Mouse (Mus musculus) fibroblast of lung, adult 2 months (primary cell): Measurements from ENCODE around the gene 2010111I01Rik.

Source experiments
- DNase-seq: peaks from one replicate; pipeline ENCODE4 v3.0.0-alpha.2; 2011; ENCODE audit warnings: low read depth

The 2010111I01Rik gene

DNA sequence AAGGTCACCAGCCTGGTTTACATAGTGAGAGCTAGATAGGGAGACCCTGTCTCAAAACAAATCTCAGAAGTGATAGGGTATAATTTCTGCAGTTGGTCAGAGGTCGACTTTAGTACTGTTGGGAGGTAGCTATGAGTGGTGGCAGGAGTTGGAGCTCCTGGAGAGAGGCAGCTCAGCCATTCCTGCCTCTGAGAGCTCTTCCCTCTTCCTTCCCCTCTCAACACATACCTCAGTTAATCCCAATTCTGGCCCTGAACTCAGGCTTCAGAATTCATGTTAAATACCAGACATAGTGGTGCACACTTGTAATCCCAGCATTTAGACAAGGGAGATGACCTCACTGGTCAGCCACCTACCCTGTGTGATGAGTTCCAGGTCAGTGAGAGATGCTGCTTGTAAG, 65.3 kb downstream of the 2010111I01Rik start:
- no peak for DNase-seq

- no peak for DNase-seq
Observed at GRCm38 (mm10) chr13:63031244-63031643, 66.6 kb downstream of the 2010111I01Rik start.

- DNase-seq: peak; percentile 40
Observed at GRCm38 (mm10) chr13:63032304-63032830, 67.7 kb downstream of the 2010111I01Rik start.

DNA sequence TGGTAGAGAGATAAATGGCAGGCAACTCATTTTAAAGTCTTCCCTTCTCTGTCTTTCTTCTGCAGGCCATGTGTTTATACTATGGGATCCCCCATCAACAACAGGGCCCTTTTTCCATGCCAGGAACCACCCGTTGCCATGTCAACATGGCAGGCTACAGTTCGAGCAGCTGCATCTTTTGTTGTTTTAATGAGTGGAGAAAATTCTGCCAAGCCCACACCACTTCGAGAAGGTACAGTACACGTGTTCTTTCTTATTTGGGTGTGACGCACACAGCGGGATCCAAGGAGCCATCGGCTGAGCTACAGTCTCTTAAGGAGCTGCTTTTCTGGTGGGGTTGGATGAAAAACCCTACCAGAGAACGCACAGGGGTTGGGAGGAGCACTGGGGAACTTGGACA, 68.3 kb downstream of the 2010111I01Rik start:
- DNase-seq: no peak

DNA sequence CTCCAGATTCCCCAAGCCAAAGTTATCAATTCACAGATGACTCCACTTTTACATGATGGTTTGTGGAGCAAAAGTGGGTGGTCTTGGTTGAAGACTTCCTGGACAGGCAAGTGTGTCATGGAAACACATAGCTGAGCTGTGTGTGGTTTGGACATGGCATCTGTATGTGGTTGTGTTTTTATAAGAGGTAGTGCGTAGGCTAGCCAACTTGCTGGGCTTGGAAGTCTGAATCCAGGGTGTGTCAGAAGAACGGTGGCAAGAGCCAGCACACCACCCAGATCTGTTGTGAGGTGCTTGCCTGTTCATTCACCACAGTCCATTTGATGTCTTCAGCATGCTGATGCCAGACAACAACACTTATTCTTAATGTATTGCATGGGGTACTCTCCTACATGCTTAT, 68.7 kb downstream of the 2010111I01Rik start:
- peak; percentile 34 for DNase-seq

- DNase-seq: no peak
Observed at GRCm38 (mm10) chr13:63034666-63035065, 70.0 kb downstream of the 2010111I01Rik start.

DNA sequence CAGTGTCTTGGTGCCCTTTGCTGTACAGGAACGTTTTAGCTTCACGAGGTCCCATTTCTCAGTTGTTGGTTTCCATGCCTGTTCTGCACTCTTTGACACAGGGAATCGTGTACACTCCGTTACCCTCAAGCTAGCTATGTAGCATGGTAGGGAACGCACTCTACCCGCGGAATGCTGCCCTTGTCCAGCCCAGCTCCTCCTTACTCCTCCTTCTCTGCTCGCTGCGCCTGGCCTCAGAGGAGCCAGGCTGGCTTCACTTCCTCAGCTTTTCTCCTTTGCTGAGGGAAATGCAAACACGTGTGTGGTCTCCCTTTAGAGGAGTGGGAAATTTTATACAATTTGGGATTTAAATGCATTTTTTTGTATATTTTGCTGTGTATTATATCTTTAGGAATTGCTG, 73.2 kb downstream of the 2010111I01Rik start:
- no peak for DNase-seq

- DNase-seq: no peak
Observed at GRCm38 (mm10) chr13:63038415-63038814, 73.7 kb downstream of the 2010111I01Rik start.

DNA sequence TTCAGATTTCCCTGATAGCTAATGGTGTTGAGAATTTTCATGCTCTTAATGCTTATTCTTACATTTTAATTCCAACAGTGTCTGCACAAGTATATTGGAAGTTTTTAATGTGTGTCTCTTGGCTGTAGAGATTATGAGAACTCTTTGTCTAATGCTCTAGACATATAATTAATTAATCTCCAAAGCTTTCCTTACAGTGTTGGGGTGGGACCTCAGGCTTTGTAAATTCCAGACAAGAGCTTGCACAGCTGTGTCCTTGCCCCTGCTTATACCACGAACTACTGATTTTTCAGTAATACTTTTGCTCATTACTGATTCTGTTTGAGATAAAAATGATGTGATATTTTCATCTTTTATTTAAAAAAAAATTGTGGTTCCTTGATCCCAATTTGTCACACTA, 74.2 kb downstream of the 2010111I01Rik start:
- no peak for DNase-seq

- DNase-seq: no peak
Observed at GRCm38 (mm10) chr13:63039326-63039725, 74.6 kb downstream of the 2010111I01Rik start.

DNA sequence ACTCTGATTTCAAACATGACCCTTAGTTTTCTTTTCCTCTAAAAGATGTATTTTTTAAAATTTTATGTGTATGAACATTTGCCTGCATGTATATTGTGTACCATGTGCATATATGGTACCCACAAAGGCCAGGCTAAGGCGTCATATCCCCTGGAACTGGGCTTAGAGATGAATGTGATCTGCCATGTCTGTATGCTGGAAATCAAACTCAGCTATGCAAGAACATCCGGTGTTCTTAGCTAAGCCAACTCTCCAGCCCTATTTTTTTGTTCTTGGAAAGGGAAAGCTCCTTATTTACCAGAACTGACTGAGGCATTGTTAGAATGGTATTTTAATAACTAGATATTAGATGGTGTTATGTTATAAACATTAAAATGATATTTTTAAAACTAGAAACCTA, 75.2 kb downstream of the 2010111I01Rik start:
- DNase-seq: no peak

- DNase-seq: peak; percentile 45
Observed at GRCm38 (mm10) chr13:63045504-63046205, 81.0 kb downstream of the 2010111I01Rik start.

DNA sequence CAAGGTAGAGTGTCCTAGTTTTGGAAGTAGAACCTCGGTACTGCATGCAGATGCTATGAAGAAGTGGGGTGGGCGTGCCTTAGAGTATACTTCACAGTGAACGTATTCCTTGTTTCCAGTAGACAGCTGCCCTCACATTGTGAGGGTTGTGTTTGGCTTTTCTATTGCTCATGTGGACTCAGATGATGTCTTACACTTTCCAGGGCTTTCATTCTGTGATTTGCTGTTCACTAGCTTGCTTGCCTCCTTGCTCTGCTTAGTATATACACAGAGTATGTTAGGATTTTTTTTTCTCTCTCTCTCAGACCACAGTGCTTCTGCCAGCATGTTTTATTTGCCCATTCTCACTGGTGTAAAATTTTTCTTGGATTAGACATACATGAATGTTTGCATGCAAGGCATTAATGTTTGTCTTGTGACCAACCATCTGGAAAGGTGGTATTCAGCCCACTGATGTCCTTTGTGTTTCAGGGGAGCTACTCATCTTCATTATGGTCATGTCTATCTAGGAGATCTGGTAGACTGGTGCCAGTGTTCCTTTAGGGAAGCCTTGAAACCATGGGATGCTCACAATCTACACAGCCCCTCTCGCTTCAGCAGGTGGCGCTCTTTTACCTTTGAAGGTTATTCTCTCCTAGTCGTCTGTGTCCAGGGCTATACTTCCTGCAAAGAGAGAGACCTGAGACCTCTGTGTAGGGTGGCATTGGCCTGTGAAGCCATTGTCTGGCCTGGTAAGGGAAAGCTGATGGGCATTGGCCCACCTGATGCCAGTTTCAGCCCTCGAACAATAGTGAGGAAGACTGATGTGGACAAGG, 81.7 kb downstream of the 2010111I01Rik start:
- DNase-seq: peak; percentile 65

DNA sequence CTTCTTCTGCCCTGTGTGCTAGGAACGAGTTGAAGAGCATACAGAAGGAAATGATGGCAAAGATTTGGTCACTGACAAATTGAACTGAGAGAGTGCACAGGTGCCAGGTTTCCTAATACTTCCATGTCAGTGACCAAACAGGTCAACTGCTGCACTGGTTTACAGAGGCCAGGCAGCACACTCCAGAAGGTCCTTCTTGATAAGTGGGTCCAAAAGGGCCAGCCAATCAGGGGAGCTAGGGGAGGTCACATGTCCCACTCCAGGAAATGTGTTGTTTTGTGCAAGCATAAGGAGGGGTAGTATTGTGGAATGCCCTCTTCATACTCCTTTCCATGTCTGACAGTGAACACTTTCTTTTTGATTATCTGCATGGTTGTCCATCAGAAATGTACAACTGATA, 99.0 kb downstream of the 2010111I01Rik start:
- no peak for DNase-seq

- no peak for DNase-seq
Observed at GRCm38 (mm10) chr13:63066607-63067006, 101.9 kb downstream of the 2010111I01Rik start.

DNA sequence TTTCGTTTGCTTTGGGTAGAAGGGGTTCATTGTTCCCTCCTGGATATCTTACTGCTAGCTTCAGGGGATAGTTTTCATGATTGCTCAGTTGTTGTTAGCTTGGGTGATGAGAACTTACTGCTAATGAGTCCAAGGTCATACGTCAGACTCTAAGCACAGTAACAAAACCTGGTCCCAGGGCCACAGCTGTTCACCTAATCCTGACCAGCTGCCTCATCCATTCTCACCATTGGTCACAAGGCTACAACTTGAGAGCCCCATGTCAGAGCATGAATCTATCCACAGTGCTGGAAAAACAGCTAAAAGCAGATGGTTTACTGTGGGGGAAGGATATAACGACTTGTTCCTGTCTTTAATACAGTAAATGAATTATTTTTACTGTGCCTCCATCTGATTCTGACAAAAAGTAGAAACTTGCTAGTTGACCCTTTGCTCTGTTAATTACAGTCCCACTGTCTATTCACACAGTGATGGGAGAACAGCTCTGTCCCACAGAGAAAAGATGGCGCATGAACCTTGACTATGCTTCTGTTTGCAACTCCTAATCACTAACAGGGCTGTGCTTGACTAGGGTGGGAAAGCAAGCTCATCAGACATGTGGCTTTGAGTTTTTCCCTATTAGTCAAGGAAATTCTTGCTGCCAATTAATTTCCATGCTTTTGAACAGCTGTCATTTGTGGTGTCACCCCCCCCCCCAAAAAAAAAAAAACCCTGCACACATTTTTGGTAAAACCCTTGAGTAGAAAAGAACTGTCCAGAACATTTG, 103.9 kb downstream of the 2010111I01Rik start:
- no peak for DNase-seq

DNA sequence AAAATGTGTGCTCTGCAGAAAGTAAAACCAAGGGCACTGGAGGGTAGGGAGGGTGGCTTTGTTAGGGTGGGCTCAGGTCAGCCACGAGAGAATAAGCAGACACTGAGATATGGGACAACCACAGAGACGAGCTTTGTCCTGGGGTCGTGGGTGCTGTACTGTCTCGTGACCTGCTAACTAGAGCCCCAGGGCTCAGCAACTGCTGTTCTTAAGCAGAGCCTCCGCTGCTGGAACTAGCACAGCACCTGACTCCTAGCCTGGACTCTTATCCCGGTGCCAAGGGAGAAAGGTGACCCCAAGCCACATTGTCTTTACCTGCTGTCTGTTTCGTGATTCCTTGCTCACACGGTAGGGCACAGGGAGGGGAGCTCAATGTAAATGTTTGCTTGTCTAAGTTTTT, 107.2 kb downstream of the 2010111I01Rik start:
- no peak for DNase-seq

DNA sequence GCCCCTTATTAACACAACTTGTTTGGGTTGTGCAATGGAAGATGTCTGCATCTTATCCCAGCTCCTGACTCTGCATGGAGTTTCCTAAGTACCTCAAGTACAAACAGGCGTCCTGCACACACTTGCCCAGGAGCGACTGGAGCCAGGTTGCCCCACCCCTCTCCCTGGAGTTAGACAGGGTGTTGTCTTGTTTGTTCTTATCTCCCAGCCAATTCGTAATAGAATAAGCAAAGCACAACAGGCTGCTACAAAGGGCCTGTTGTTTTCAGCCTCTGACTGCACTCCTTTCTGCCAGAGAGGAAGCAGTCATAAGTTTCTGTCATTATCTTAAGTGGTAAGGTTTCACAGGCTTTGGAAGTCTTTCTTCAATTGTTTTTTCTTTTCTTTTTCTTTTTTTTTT, 107.7 kb downstream of the 2010111I01Rik start:
- no peak for DNase-seq

- DNase-seq: no peak
Observed at GRCm38 (mm10) chr13:63073911-63074675, 109.4 kb downstream of the 2010111I01Rik start.

DNA sequence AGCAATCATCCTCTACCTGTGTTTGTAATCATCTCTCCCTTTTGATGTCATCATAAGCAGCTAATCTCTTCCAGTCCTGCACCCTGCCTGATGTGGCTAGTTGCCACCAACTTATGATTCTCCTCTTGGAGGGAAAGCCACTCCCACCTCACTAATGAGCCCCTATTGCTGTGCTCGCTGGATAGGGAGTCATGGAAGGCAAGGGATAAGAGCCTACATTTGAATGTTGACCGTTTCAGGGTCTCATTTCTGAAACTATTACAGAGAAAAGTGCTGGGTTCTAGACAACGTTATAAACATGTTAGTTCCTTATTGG, 109.9 kb downstream of the 2010111I01Rik start:
- no peak for DNase-seq

DNA sequence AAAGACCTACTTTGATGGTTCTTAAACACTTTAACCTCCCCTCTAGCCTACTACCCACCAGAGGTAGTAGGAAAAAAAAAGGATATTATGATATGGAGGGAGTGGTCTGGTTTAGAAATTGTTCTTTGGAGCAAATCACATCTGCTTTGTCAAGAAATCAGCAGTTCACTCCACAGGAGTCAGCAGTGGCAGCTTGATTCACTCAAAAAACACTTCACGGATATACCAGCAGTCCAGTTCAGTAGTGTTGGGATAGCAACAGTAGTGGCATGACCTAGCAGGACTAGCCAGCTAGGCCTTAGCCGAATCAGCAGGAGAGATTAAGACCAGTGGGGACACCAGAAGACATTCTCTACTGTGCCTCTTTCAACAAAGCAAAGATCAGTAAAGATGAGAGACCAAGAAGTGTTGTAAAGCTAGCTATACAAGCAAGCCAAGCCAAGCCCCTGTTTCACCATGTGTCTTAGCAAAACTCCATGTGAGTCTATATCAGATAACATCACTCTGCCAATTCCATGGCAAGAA, 110.7 kb downstream of the 2010111I01Rik start:
- DNase-seq: no peak

DNA sequence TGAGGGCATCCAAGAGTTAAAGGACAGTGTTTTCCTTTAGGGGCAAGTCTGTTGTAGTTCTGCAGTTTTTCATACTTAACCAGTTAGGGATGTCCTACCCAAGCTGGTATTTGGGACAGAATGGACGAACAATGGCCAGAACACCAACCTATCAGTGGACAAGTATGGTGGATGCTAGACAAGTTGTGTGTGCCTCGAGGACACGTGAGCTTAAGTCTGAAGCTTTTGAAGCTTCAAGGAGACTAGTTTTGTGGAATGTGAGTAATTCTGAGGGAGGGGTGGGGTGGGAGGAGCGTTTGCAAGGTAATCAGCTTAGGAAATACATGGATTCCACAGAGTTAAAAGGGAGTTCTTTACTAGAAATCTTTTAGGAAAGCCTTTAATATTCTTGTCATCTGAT, 115.5 kb downstream of the 2010111I01Rik start:
- DNase-seq: no peak
